In genomic region chr11:3472484-3472883, GRCm38 (mm10) we compare ENCODE assay signal across 8 mouse cellular contexts. TPM values are rescaled to one million over a fixed set of nuclear protein-coding genes. Genes with fewer than 3 reads are reported as not detected.
DNase-seq lines count a peak whose midpoint lies in the region; ATAC-seq and TF ChIP-seq lines count a peak whose summit lies in the region.

No protein-coding gene starts in this region.

- WGBS in kidney, adult 2 months, result 30% methylated on average over 1 of the region's 1 CpGs
- WGBS in limb, embryonic 14.5 days, result 32% methylated on average over 1 of the region's 1 CpGs
- 39% methylated on average over 1 of the region's 1 CpGs for WGBS in midbrain, postnatal 0 days

- ATAC-seq in limb, embryonic 14.5 days (ENCODE audit: low FRiP score, low read depth), result no peak
- no peak for ATAC-seq in midbrain, postnatal 0 days (ENCODE audit: low FRiP score)

- no peak overlapping the region for H3K4me2 ChIP-seq in limb, embryonic 14.5 days (replicated peaks; ENCODE audit: low read depth, low read length, severe bottlenecking)
- no peak overlapping the region for H3K4me2 ChIP-seq in midbrain, postnatal 0 days (ENCODE audit: low read depth, low read length, poor library complexity, severe bottlenecking)

- no peak for TF ChIP-seq POLR2A in kidney, adult 2 months (IDR thresholded peaks at IDR 0.05; ENCODE audit: low read depth, low read length)
- no peak for TF ChIP-seq POLR2A in limb, embryonic 14.5 days (IDR thresholded peaks at IDR 0.05; ENCODE audit: borderline replicate concordance, extremely low read depth, insufficient read depth, insufficient read length)

- TF ChIP-seq CTCF in kidney, adult 2 months (conservative IDR thresholded peaks at IDR 0.05; ENCODE audit: insufficient read depth, insufficient read length, low read depth, low read length), result peak; percentile 94
- peak; percentile 92 for TF ChIP-seq CTCF in midbrain, postnatal 0 days (IDR thresholded peaks at IDR 0.05)

- H3K9me3 ChIP-seq in limb, embryonic 14.5 days (ENCODE audit: control insufficient read depth, low read length), result no peaks in the 10 kb centered on the region
- no peaks in the 10 kb centered on the region for H3K9me3 ChIP-seq in midbrain, postnatal 0 days (ENCODE audit: low read length)

- no peaks in the 10 kb centered on the region for H3K27me3 ChIP-seq in kidney, adult 2 months (replicated peaks; ENCODE audit: control insufficient read depth, insufficient read depth, low read length)
- H3K27me3 ChIP-seq in limb, embryonic 14.5 days (ENCODE audit: control insufficient read depth, insufficient read depth, low read length), result no peaks in the 10 kb centered on the region
- H3K27me3 ChIP-seq in midbrain, postnatal 0 days (ENCODE audit: insufficient read depth, low read length), result no peaks in the 10 kb centered on the region

- no peaks in the 10 kb centered on the region for H3K36me3 ChIP-seq in kidney, adult 2 months (ENCODE audit: control insufficient read depth, insufficient read depth, low read length)
- H3K36me3 ChIP-seq in limb, embryonic 14.5 days (ENCODE audit: control insufficient read depth, insufficient read depth, low read length), result no peaks in the 10 kb centered on the region
- H3K36me3 ChIP-seq in midbrain, postnatal 0 days (ENCODE audit: insufficient read depth, low read length), result no peaks in the 10 kb centered on the region

- H3K9ac ChIP-seq in limb, embryonic 14.5 days (ENCODE audit: low read depth, low read length, severe bottlenecking), result no peak overlapping the region
- H3K9ac ChIP-seq in midbrain, postnatal 0 days (replicated peaks; ENCODE audit: low read length, poor library complexity, severe bottlenecking), result no peak overlapping the region

- H3K27ac ChIP-seq in kidney, adult 2 months (ENCODE audit: insufficient read depth, low read depth, low read length), result no peak overlapping the region
- H3K27ac ChIP-seq in limb, embryonic 14.5 days (replicated peaks; ENCODE audit: low read depth, low read length), result no peak overlapping the region
- no peak overlapping the region for H3K27ac ChIP-seq in midbrain, postnatal 0 days (ENCODE audit: low read depth, low read length)

- H3K4me1 ChIP-seq in kidney, adult 2 months (ENCODE audit: control insufficient read depth, insufficient read depth, low read length), result no peaks in the 10 kb centered on the region
- no peaks in the 10 kb centered on the region for H3K4me1 ChIP-seq in limb, embryonic 14.5 days (ENCODE audit: control insufficient read depth, insufficient read depth, low read length)
- no peaks in the 10 kb centered on the region for H3K4me1 ChIP-seq in midbrain, postnatal 0 days (ENCODE audit: insufficient read depth, low read length)

- no peak overlapping the region for H3K4me3 ChIP-seq in kidney, adult 2 months (ENCODE audit: insufficient read depth, low read depth, low read length)
- H3K4me3 ChIP-seq in limb, embryonic 14.5 days (replicated peaks; ENCODE audit: low read length), result no peak overlapping the region
- H3K4me3 ChIP-seq in midbrain, postnatal 0 days (ENCODE audit: low read depth, low read length), result no peak overlapping the region

- peak; percentile 89 for DNase-seq in 416B (ENCODE audit: low read depth)
- DNase-seq in adrenal gland, adult 8-10 months, result peak; percentile 69
- DNase-seq in embryo, embryonic 11.5 days (ENCODE audit: low read depth, low spot score), result peak; percentile 75
- peak; percentile 84 to 94 for DNase-seq in heart, adult 18-20 months
- DNase-seq in kidney, adult 2 months, result peak; percentile 89
- peak; percentile 88 for DNase-seq in limb, embryonic 14.5 days (ENCODE audit: low spot score)
- DNase-seq in midbrain, postnatal 0 days (ENCODE audit: low spot score), result peak; percentile 93
- DNase-seq in spleen, postnatal 36 days (ENCODE audit: low spot score in 2 of 2), result peak; percentile 61 to 68

RNA-seq across cellular contexts. Expression of gene Pla2g3, which starts 15.6 kb away (rescaled TPM):
- total RNA-seq in adrenal gland, adult 8-10 months (2022), result under 1 TPM; 0.17 to 0.59 (median 0.43) TPM
- under 1 TPM; 0.10 to 0.13 TPM for total RNA-seq in heart, adult 18-20 months (2021)
- 0.19 and 0.27 TPM in 2 replicates for polyA plus RNA-seq in kidney, adult 2 months (2012; rRNA removed)
- polyA plus RNA-seq in limb, embryonic 14.5 days (2012; rRNA removed), result 0.99 and 1.4 TPM in 2 replicates
- polyA plus RNA-seq in limb, embryonic 14.5 days (2014; fragmentation: Nextera tagmentation; extraction: Ambion mirVana), result 0.23 and 0.40 TPM in 2 replicates
- total RNA-seq in midbrain, postnatal 0 days (2014; rRNA removed), result 27.4 and 33.1 TPM in 2 replicates
- 15.4 and 20.1 TPM in 2 replicates for polyA plus RNA-seq in midbrain, postnatal 0 days (2015; fragmentation: Nextera tagmentation; extraction: Ambion mirVana)

RNA-seq across cellular contexts. Expression of gene Rnf185, which starts 20.3 kb away (rescaled TPM):
- total RNA-seq in adrenal gland, adult 8-10 months (2022), result 10 to 100 TPM; 34.8 to 45.3 (median 38.5) TPM
- total RNA-seq in heart, adult 18-20 months (2021), result 10 to 100 TPM; 20.2 to 23.1 TPM
- polyA plus RNA-seq in kidney, adult 2 months (2012; rRNA removed), result 48.9 and 49.4 TPM in 2 replicates
- polyA plus RNA-seq in limb, embryonic 14.5 days (2012; rRNA removed), result 33.4 and 37.7 TPM in 2 replicates
- 41.6 and 45.4 TPM in 2 replicates for polyA plus RNA-seq in limb, embryonic 14.5 days (2014; fragmentation: Nextera tagmentation; extraction: Ambion mirVana)
- 43.6 and 46.8 TPM in 2 replicates for total RNA-seq in midbrain, postnatal 0 days (2014; rRNA removed)
- 36.9 and 39.6 TPM in 2 replicates for polyA plus RNA-seq in midbrain, postnatal 0 days (2015; fragmentation: Nextera tagmentation; extraction: Ambion mirVana)

RNA-seq across cellular contexts. Expression of gene Inpp5j, which starts 32.1 kb away (rescaled TPM):
- total RNA-seq in adrenal gland, adult 8-10 months (2022), result 1 to 10 TPM in 1 of 4 experiments, under 1 TPM in 3; 0.55 to 1.0 (median 0.75) TPM
- 10 to 100 TPM; 16.7 to 18.2 TPM for total RNA-seq in heart, adult 18-20 months (2021)
- 24.0 and 28.0 TPM in 2 replicates for polyA plus RNA-seq in kidney, adult 2 months (2012; rRNA removed)
- 0.23 and 0.40 TPM in 2 replicates for polyA plus RNA-seq in limb, embryonic 14.5 days (2012; rRNA removed)
- polyA plus RNA-seq in limb, embryonic 14.5 days (2014; fragmentation: Nextera tagmentation; extraction: Ambion mirVana), result 0.18 and 0.43 TPM in 2 replicates
- 10.5 and 10.6 TPM in 2 replicates for total RNA-seq in midbrain, postnatal 0 days (2014; rRNA removed)
- polyA plus RNA-seq in midbrain, postnatal 0 days (2015; fragmentation: Nextera tagmentation; extraction: Ambion mirVana), result 17.3 and 19.3 TPM in 2 replicates

RNA-seq across cellular contexts. Expression of gene Selenom, which starts 42.0 kb away (rescaled TPM):
- 10 to 100 TPM; 39.2 to 61.9 (median 57.1) TPM for total RNA-seq in adrenal gland, adult 8-10 months (2022)
- total RNA-seq in heart, adult 18-20 months (2021), result 10 to 100 TPM; 39.8 to 40.3 TPM
- 136 and 163 TPM in 2 replicates for polyA plus RNA-seq in kidney, adult 2 months (2012; rRNA removed)
- polyA plus RNA-seq in limb, embryonic 14.5 days (2012; rRNA removed), result 201 and 256 TPM in 2 replicates
- polyA plus RNA-seq in limb, embryonic 14.5 days (2014; fragmentation: Nextera tagmentation; extraction: Ambion mirVana), result 191 and 214 TPM in 2 replicates
- total RNA-seq in midbrain, postnatal 0 days (2014; rRNA removed), result 244 and 290 TPM in 2 replicates
- 298 and 349 TPM in 2 replicates for polyA plus RNA-seq in midbrain, postnatal 0 days (2015; fragmentation: Nextera tagmentation; extraction: Ambion mirVana)

Comparison
In these comparisons a context has a peak if more than half of its experiments do, and no peak if none do; other contexts are left out.
1. RNA of gene Pla2g3, which starts 15.6 kb away (total RNA-seq): 27.4 to 33.1 TPM in midbrain, postnatal 0 days; 0.17 to 0.59 TPM in adrenal gland, adult 8-10 months and 0.10 to 0.13 TPM in heart, adult 18-20 months; every median in the first group is over 10 times any median in the second.
2. Peak in every context shown above with its lines, with median percentiles within 50 percentile points of each other: DNase-seq.